Mouse (Mus musculus): Measurements from ENCODE around the gene Trim41. TPM values are rescaled to one million over a fixed set of nuclear protein-coding genes. Genes with fewer than 3 reads are reported as not detected.

Trim41 gene
- 10 to 100 TPM; 74.4 to 78.6 TPM for total RNA-seq (2023)

DNA sequence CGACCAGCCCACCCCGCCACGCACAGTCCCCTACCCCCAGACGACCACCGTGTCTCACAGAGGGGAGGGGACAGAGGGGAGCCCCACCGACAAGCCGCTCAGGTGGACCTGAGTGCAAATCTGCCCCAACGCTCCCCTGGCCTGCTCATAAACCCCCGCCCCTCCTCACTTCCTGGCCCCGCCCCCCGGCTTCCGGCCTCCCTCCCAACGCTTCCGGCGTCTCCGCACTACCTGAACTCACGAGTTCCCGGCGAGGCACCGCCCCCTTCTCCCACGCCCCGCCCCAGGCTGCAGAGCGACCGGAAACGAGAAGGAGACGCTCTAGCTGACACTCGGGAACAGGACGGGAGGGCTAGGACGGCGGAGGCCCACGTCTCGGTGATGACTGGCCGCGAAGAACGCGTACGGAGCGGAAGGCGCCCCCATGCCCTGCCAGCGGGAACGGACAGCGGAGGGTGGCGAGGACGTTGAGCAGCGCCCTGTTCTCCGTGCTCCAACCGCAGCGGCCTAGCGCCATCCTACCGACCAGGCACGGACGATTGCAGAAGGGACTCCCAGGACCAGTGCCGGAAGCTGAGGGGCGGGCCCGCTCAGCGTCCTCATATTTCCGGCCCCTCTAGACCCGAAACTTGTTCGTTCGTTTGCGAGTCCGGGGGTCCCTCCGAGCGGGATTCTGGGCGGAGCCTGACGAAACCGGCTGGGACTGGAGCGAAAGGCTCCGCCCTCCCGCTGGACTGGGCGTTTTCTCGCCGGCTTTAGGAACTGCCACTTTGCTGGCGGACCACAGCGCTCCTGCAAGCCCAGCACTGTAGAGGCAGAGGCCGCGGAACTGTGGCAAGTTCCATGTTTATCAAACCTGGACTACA is at the start of gene Trim41:
Trim41 (minus strand) TSS at position 554 of the 866 bp plus-strand sequence.

DNA sequence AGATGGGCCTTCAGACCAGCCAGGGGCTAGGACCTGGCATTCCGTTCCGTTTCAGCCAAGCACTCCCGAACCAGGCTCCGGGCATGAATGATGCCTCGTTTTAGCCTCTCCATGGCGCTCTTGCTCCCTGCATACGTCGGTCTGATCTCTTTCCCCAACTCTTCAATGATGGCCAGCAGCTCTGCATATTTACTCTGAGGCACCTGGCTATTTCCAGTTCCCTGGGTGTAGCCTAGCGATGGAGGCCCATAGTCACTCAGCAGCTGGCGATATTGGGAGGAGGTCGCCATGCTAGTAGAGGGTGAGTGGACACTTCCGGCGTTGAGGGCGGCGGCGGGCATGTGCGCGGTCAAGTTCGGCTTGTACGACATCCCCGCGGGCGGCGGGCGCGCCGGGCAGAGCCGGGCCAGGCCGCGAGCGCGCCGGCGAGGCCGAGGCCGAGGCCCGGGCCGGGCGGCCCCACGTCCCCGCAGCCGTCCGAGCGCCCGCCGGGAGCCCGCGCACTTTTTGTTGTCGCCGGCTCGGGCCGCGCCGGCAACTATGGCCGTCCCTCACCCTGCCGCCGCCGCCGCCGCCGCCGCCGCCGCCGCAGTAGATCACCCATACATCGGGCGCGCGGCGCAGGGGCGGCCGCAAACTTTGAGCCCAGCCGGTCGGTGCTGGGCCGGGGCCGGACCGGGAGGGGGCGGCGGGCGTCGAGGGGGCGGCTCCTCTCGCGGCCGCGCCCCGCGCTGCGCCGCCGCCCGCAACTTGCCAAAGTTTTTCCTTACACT is 9.0 kb upstream of the Trim41 start, which contains the start of the genes Trim7 and Gm12184:
Trim7 (plus strand) TSS at position 162 of the 773 bp plus-strand sequence.
Gm12184 (minus strand) TSS at position 677 of the 773 bp plus-strand sequence.

DNA sequence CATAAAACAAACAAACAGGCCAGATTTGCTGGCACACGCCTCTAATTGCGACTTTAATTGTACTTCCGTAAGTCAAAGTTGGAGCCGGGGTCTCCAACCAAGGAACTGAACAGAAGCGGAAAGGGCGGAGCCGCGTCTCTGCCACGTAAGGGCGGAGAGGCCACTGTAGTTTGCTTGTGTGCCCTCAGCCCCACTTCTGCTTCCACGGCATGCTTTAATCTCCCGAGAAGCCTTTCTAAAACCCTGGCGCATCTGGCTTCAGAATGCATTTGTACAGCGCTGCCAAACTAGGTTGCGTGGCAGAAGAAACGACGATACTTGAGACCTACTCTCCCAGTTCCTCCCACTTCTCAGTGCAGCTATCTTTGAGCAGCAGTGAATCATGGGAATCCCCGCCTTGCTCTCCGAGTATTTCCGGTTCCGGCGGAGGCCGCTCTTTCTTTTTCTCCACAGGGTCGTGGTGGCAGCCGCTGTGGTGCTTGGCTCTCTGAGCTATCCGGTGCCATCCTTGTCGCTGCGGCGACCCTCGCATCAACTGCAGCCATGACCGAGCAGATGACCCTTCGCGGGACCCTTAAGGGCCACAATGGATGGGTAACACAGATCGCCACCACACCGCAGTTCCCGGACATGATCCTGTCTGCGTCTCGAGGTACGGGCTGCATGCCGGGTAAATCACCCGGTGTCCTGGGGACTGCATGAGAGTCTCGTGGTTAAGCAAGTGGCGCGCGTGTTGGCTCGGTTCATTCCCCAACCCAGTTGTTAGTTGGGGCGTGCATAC is 17.0 kb downstream of the Trim41 start, which contains the start of gene Rack1:
Rack1 (plus strand) TSS at position 412 of the 781 bp plus-strand sequence.

Other genes with a start within 250 kb of the Trim41 start
- gene Rack1, start 17.0 kb downstream of the Trim41 start, total RNA-seq (2023): 1,000 to 10,000 TPM; 1,060 to 1,070 TPM
- 10 to 100 TPM in 1 of 2 experiments, 1 to 10 TPM in 1; 6.3 to 10.6 TPM for gene Trim7, start 8.8 kb upstream of the Trim41 start, total RNA-seq (2023)
- gene Gm12184, start 9.3 kb upstream of the Trim41 start, total RNA-seq (2023): 1 to 10 TPM in 1 of 2 experiments, not detected in 1; 3.0 TPM
- gene Irgm1, start 54.3 kb upstream of the Trim41 start, total RNA-seq (2023): 10 to 100 TPM; 53.7 to 58.0 TPM
- gene Gm5431, start 84.9 kb upstream of the Trim41 start, total RNA-seq (2023): 10 to 100 TPM; 23.9 to 28.3 TPM
- 10 to 100 TPM; 30.1 to 40.0 TPM for gene Psme2b, start 128.8 kb upstream of the Trim41 start, total RNA-seq (2023)
- gene Olfr56, start 161.5 kb upstream of the Trim41 start, total RNA-seq (2023): under 1 TPM; 0.16 to 0.30 TPM
- gene 9930111J21Rik1, start 162.0 kb upstream of the Trim41 start, total RNA-seq (2023): 10 to 100 TPM; 64.7 to 68.6 TPM
- 10 to 100 TPM; 15.7 to 18.9 TPM for gene Gm12185, start 174.9 kb upstream of the Trim41 start, total RNA-seq (2023)
- 1 to 10 TPM in 1 of 2 experiments, not detected in 1; 2.6 TPM for gene Tgtp1, start 176.8 kb upstream of the Trim41 start, total RNA-seq (2023)
- 100 to 1,000 TPM in 1 of 2 experiments, 10 to 100 TPM in 1; 77.6 to 104 TPM for gene 9930111J21Rik2, start 233.9 kb upstream of the Trim41 start, total RNA-seq (2023)
- gene Tgtp2, start 246.9 kb upstream of the Trim41 start, total RNA-seq (2023): 10 to 100 TPM in 1 of 2 experiments, 1 to 10 TPM in 1; 6.6 to 10.3 TPM